Mouse (Mus musculus) CH12.LX (cell line): ENCODE results near the gene Tubb5. TPM values are rescaled to one million over a fixed set of nuclear protein-coding genes. Genes with fewer than 3 reads are reported as not detected.

ENCODE experiments used
- DNase-seq: peaks from one replicate; pipeline ENCODE4 v3.0.0-alpha.2; 2013; ENCODE audit errors: extremely low read depth
- H3K27ac ChIP-seq: 2 replicates; pipeline ENCODE4 v1.5.1; 2012; ENCODE audit warnings: low read depth, mild to moderate bottlenecking, control low read depth, moderate library complexity; ENCODE audit not compliant: insufficient read depth
- H3K27me3 ChIP-seq: replicated peaks from 2 replicates; pipeline ENCODE3; 2012; ENCODE audit warnings: inconsistent platforms
- H3K36me3 ChIP-seq, 2 experiments: replicated peaks in 1 of 2; 2 replicates each; pipeline versions ENCODE3 to v1.6.1; 2012; ENCODE audit warnings: inconsistent platforms in 1 of 2, low read length in 1 of 2, mild to moderate bottlenecking in 1 of 2, mixed read lengths in 1 of 2, moderate library complexity in 1 of 2; ENCODE audit not compliant: control insufficient read depth in 1 of 2, insufficient read depth in 1 of 2
- H3K4me1 ChIP-seq, 2 experiments: 2 replicates each; pipeline ENCODE4 v1.6.1; 2012; ENCODE audit warnings: inconsistent platforms in 1 of 2, moderate library complexity in 1 of 2; ENCODE audit not compliant: insufficient read depth in 2 of 2, control insufficient read depth in 1 of 2
- H3K4me2 ChIP-seq: 2 replicates; pipeline ENCODE4 v1.6.1; 2012; ENCODE audit warnings: low read depth, mild to moderate bottlenecking, control low read depth; ENCODE audit not compliant: poor library complexity, insufficient read depth, severe bottlenecking
- H3K4me3 ChIP-seq, 3 experiments: fragments of 150-350 bp in 1 of 3; sonication (generic) in 1 of 3; replicated peaks in 1 of 3; 2 replicates each; pipeline versions ENCODE3 to v1.5.1; 2011 to 2012; ENCODE audit warnings: low read depth in 2 of 3, low read length in 2 of 3, mild to moderate bottlenecking in 2 of 3, moderate library complexity in 2 of 3, control low read depth in 1 of 3, improper control_type of control experiment in 1 of 3, inconsistent platforms in 1 of 3, mixed read lengths in 1 of 3; ENCODE audit not compliant: poor library complexity in 1 of 3
- H3K79me2 ChIP-seq: replicated peaks from 2 replicates; pipeline ENCODE4 v1.6.1; 2012; ENCODE audit warnings: mild to moderate bottlenecking, moderate library complexity; ENCODE audit not compliant: control insufficient read depth, poor library complexity, insufficient read depth, severe bottlenecking; ENCODE audit errors: extremely low read depth
- H3K9ac ChIP-seq: 2 replicates; pipeline ENCODE4 v1.6.1; 2012; ENCODE audit warnings: low read depth, mild to moderate bottlenecking, control low read depth, moderate library complexity; ENCODE audit not compliant: insufficient read depth
- H3K9me3 ChIP-seq: replicated peaks from 2 replicates; pipeline ENCODE3; 2012; ENCODE audit warnings: low read length, inconsistent platforms, mixed read lengths
- BHLHE40 ChIP-seq: IDR thresholded peaks from 2 replicates; pipeline ENCODE4 v1.6.1; 2011; ENCODE audit warnings: mild to moderate bottlenecking, low read depth, low read length, improper control_type of control experiment
- CHD1 ChIP-seq: IDR thresholded peaks from 2 replicates; pipeline ENCODE4 v1.6.1; 2012; ENCODE audit warnings: low read depth, low read length, improper control_type of control experiment, inconsistent platforms
- CHD2 ChIP-seq: IDR thresholded peaks from 2 replicates; pipeline ENCODE4 v1.6.1; 2011; ENCODE audit warnings: low read length, improper control_type of control experiment
- ELF1 ChIP-seq: IDR thresholded peaks from 2 replicates; pipeline ENCODE4 v1.6.1; 2014; ENCODE audit warnings: low read depth, mild to moderate bottlenecking, inconsistent platforms, low read length, improper control_type of control experiment
- EP300 ChIP-seq: IDR thresholded peaks from 2 replicates; pipeline ENCODE4 v1.6.1; 2011; ENCODE audit warnings: low read length, improper control_type of control experiment
- ETS1 ChIP-seq: conservative IDR thresholded peaks from 2 replicates; pipeline ENCODE4 v1.6.1; 2012; ENCODE audit warnings: low read depth, mild to moderate bottlenecking, inconsistent platforms, low read length, improper control_type of control experiment, moderate library complexity
- GABPA ChIP-seq: IDR thresholded peaks from 2 replicates; pipeline ENCODE4 v1.6.1; 2012; ENCODE audit warnings: low read depth, low read length, improper control_type of control experiment, inconsistent platforms; ENCODE audit not compliant: insufficient replicate concordance
- HCFC1 ChIP-seq: IDR thresholded peaks from 2 replicates; pipeline ENCODE4 v1.6.1; 2012; ENCODE audit warnings: low read depth, mild to moderate bottlenecking, inconsistent platforms, low read length, improper control_type of control experiment
- IRF4 ChIP-seq: IDR thresholded peaks from 2 replicates; pipeline ENCODE4 v1.6.1; 2014; ENCODE audit warnings: low read depth, mild to moderate bottlenecking, inconsistent platforms, low read length, improper control_type of control experiment
- JUND ChIP-seq: conservative IDR thresholded peaks from 2 replicates; pipeline ENCODE4 v1.6.1; 2011; ENCODE audit warnings: low read depth, low read length, improper control_type of control experiment
- MAFK ChIP-seq: IDR thresholded peaks from 2 replicates; pipeline ENCODE4 v1.6.1; 2011; ENCODE audit warnings: low read length, improper control_type of control experiment; ENCODE audit not compliant: insufficient replicate concordance
- MAX ChIP-seq: IDR thresholded peaks from 2 replicates; pipeline ENCODE4 v1.6.1; 2011; ENCODE audit warnings: low read length, improper control_type of control experiment
- MEF2A ChIP-seq: IDR thresholded peaks from 2 replicates; pipeline ENCODE4 v1.6.1; 2014; ENCODE audit warnings: low read depth, mild to moderate bottlenecking, inconsistent platforms, low read length, improper control_type of control experiment, borderline replicate concordance
- MXI1 ChIP-seq: IDR thresholded peaks from 2 replicates; pipeline ENCODE4 v1.6.1; 2011; ENCODE audit warnings: mild to moderate bottlenecking, low read depth, low read length, improper control_type of control experiment
- NRF1 ChIP-seq: IDR thresholded peaks from 2 replicates; pipeline ENCODE4 v1.6.1; 2014; ENCODE audit warnings: low read depth, mild to moderate bottlenecking, inconsistent platforms, low read length, improper control_type of control experiment, moderate library complexity
- POLR2A ChIP-seq: IDR thresholded peaks from 2 replicates; pipeline ENCODE4 v1.6.1; 2011; ENCODE audit warnings: low read depth, mild to moderate bottlenecking, improper control_type of control experiment, low read length
- POLR2AphosphoS2 ChIP-seq: IDR thresholded peaks from 2 replicates; pipeline ENCODE4 v1.6.1; 2011; ENCODE audit warnings: low read depth, low read length, improper control_type of control experiment
- RAD21 ChIP-seq: IDR thresholded peaks from 2 replicates; pipeline ENCODE4 v1.6.1; 2011; ENCODE audit warnings: low read depth, mild to moderate bottlenecking, low read length, improper control_type of control experiment, moderate library complexity
- SIN3A ChIP-seq: IDR thresholded peaks from 2 replicates; pipeline ENCODE4 v1.6.1; 2012; ENCODE audit warnings: low read length, improper control_type of control experiment, inconsistent platforms
- SMC3 ChIP-seq: IDR thresholded peaks from 2 replicates; pipeline ENCODE4 v1.6.1; 2011; ENCODE audit warnings: low read depth, low read length, improper control_type of control experiment
- TBP ChIP-seq: conservative IDR thresholded peaks from 2 replicates; pipeline ENCODE4 v1.6.1; 2011; ENCODE audit warnings: low read depth, low read length, improper control_type of control experiment
- UBTF ChIP-seq: IDR thresholded peaks from 2 replicates; pipeline ENCODE4 v1.6.1; 2012; ENCODE audit warnings: low read depth, mild to moderate bottlenecking, inconsistent platforms, low read length, improper control_type of control experiment, moderate library complexity
- ZC3H11A ChIP-seq: IDR thresholded peaks from 2 replicates; pipeline ENCODE4 v1.6.1; 2012; ENCODE audit warnings: low read depth, mild to moderate bottlenecking, inconsistent platforms, low read length, improper control_type of control experiment
- ZKSCAN1 ChIP-seq: IDR thresholded peaks from 2 replicates; pipeline ENCODE4 v1.6.1; 2012; ENCODE audit warnings: low read depth, inconsistent platforms, low read length, improper control_type of control experiment, borderline replicate concordance
- ZMIZ1 ChIP-seq: IDR thresholded peaks from 2 replicates; pipeline ENCODE4 v1.6.1; 2012; ENCODE audit warnings: low read depth, mild to moderate bottlenecking, inconsistent platforms, low read length, improper control_type of control experiment
- dilution Hi-C: fragments of 300-500 bp; cut with MboI; formaldehyde crosslinking; loops from 2 replicates; pipeline ENCODE4 v1.14.3; 2020; ENCODE audit warnings: low sequenced_read_pairs; ENCODE audit not compliant: extremely low pct_unique_long_range_greater_than_20kb, extremely low pct_ligation_motif_present
- in situ Hi-C: fragments of 300-500 bp; cut with MboI; formaldehyde crosslinking; loops from 3 replicates; pipeline ENCODE4 v1.14.3; 2019; ENCODE audit warnings: low sequenced_read_pairs, low pct_ligation_motif_present, low pct_unique_long_range_greater_than_20kb, mixed read lengths
- polyA plus RNA-seq: library from polyadenylated mRNA; unstranded; fragments of >175 nt; gene quantifications from 2 replicates; pipeline ENCODE4 v1.2.1, GENCODE M21; 2012; ENCODE audit warnings: low read depth; ENCODE audit not compliant: insufficient read length
- total RNA-seq, 2 experiments: library from RNA; depleted of rRNA; stranded (reverse); fragments of 300-350 nt in 1 of 2; fragments of >200 nt in 1 of 2; gene quantifications; 2 replicates each; pipeline ENCODE4 v1.2.3; 2012 to 2014

The Tubb5 gene
- total and polyA plus RNA-seq, 3 experiments = 1,014 to 1,121 (median 1,053) TPM

- Histone ChIP-seq H3K27me3 (no peaks in the 10 kb centered on the region), H3K4me2 (no peak overlapping the region), H3K36me3 (no peaks in the 10 kb centered on the region), H3K4me3 (no peak overlapping the region), H3K79me2 (no peaks in the 10 kb centered on the region), H3K4me1 (peaks cover 2 to 4% of the 10 kb centered on the region in 2 experiments; a peak in 2 of 4 replicates), H3K27ac (no peak overlapping the region), H3K9me3 (no peaks in the 10 kb centered on the region), H3K9ac (no peak overlapping the region)
- dilution Hi-C loops (no loop called here), in situ Hi-C loops (no loop called here)
- no peak for DNase-seq
- TF ChIP-seq UBTF = no peak
- no peak for TF ChIP-seq JUND
- TF ChIP-seq MEF2A = no peak
- no peak for TF ChIP-seq MAX
- no peak for TF ChIP-seq ELF1
- no peak for TF ChIP-seq SIN3A
- TF ChIP-seq MXI1 = no peak
- no peak for TF ChIP-seq ZMIZ1
- no peak for TF ChIP-seq HCFC1
- no peak for TF ChIP-seq ZC3H11A
- no peak for TF ChIP-seq MAFK
- TF ChIP-seq BHLHE40 = no peak
- no peak for TF ChIP-seq ETS1
- no peak for TF ChIP-seq POLR2AphosphoS2
- TF ChIP-seq GABPA = no peak
- no peak for TF ChIP-seq SMC3
- TF ChIP-seq EP300 = no peak
- no peak for TF ChIP-seq ZKSCAN1
- TF ChIP-seq TBP = no peak
- TF ChIP-seq, all 38 proteins: peak for 0
Observed at GRCm38 (mm10) chr17:35796835-35797234, 41.3 kb downstream of the Tubb5 start.

GRCm38 (mm10) chr17:35795656-35796055, 42.5 kb downstream of the Tubb5 start:
- TF ChIP-seq RAD21 = no peak
- no peak for TF ChIP-seq UBTF
- TF ChIP-seq IRF4 = no peak
- TF ChIP-seq EP300 = no peak
- no peak for TF ChIP-seq GABPA
- TF ChIP-seq POLR2AphosphoS2 = no peak
- TF ChIP-seq ZKSCAN1 = no peak
- no peak for TF ChIP-seq CHD2
- no peak for TF ChIP-seq POLR2A
- TF ChIP-seq ZC3H11A = no peak
- no peak for TF ChIP-seq CHD1
- TF ChIP-seq NRF1 = no peak
- no peak for TF ChIP-seq ETS1
- TF ChIP-seq JUND = no peak
- Histone ChIP-seq H3K79me2 (no peaks in the 10 kb centered on the region), H3K36me3 (no peaks in the 10 kb centered on the region), H3K9me3 (no peaks in the 10 kb centered on the region), H3K4me2 (no peak overlapping the region), H3K9ac (no peak overlapping the region), H3K27me3 (no peaks in the 10 kb centered on the region), H3K27ac (no peak overlapping the region), H3K4me1 (peaks cover 2 to 4% of the 10 kb centered on the region in 2 experiments; a peak in 2 of 4 replicates), H3K4me3 (no peak overlapping the region)
- DNase-seq = no peak
- dilution Hi-C loops (no loop called here), in situ Hi-C loops (no loop called here)
